Mouse (Mus musculus): ENCODE measurements around the gene Acvr1c. TPM values are rescaled to one million over a fixed set of nuclear protein-coding genes. Genes with fewer than 3 reads are reported as not detected.

Gene Acvr1c
- total and polyA plus RNA-seq, 2 experiments from 2014 or later, result 0.31 to 0.53 TPM

- peak overlapping the region; percentile 75 for H3K4me2 ChIP-seq (ENCODE audit: low read depth, low read length)
- 0 out of 2 replicates have a peak overlapping the region, but pooled peaks have one; percentile 33 for H3K9ac ChIP-seq (replicated peaks; ENCODE audit: low read depth, low read length)
- no peaks in the 10 kb centered on the region for H3K9me3 ChIP-seq (replicated peaks; ENCODE audit: control insufficient read depth, low read length)
- peak overlapping the region; percentile 42 for H3K4me3 ChIP-seq (ENCODE audit: low read depth, low read length)
- no peaks in the 10 kb centered on the region for H3K27me3 ChIP-seq (ENCODE audit: control insufficient read depth, insufficient read depth, low read length)
- peak; percentile 61 for DNase-seq (ENCODE audit: low spot score)
- 12% methylated on average over 23 of the region's 23 CpGs for WGBS
- TF ChIP-seq CTCF (IDR thresholded peaks at IDR 0.05; ENCODE audit: low read depth) (peak; percentile 65), EP300 (IDR thresholded peaks at IDR 0.05; ENCODE audit: low read depth) (no peak)
- peak; percentile 41 for ATAC-seq (ENCODE audit: insufficient read depth, low read depth)
- no peak overlapping the region for H3K27ac ChIP-seq (ENCODE audit: low read depth)
- no peaks in the 10 kb centered on the region for H3K36me3 ChIP-seq (replicated peaks; ENCODE audit: control insufficient read depth, insufficient read depth, low read length)
- H3K4me1 ChIP-seq (ENCODE audit: control insufficient read depth, insufficient read depth), result 0 out of 2 replicates have a peak, but pooled peaks cover 4% of the 10 kb centered on the region
Observed at GRCm38 (mm10) chr2:58324118-58324901, 33.4 kb downstream of the Acvr1c start.

- WGBS, result 79% methylated on average over 6 of the region's 6 CpGs
- Histone ChIP-seq H3K9ac (replicated peaks; ENCODE audit: low read depth, low read length) (no peak overlapping the region), H3K27me3 (ENCODE audit: control insufficient read depth, insufficient read depth, low read length) (no peaks in the 10 kb centered on the region), H3K9me3 (replicated peaks; ENCODE audit: control insufficient read depth, low read length) (no peaks in the 10 kb centered on the region), H3K4me1 (ENCODE audit: control insufficient read depth, insufficient read depth) (0 out of 2 replicates have a peak, but pooled peaks cover 4% of the 10 kb centered on the region), H3K27ac (ENCODE audit: low read depth) (no peak overlapping the region), H3K4me2 (ENCODE audit: low read depth, low read length) (no peak overlapping the region), H3K4me3 (ENCODE audit: low read depth, low read length) (no peak overlapping the region), H3K36me3 (replicated peaks; ENCODE audit: control insufficient read depth, insufficient read depth, low read length) (no peaks in the 10 kb centered on the region)
- DNase-seq (ENCODE audit: low spot score) (no peak), ATAC-seq (ENCODE audit: insufficient read depth, low read depth) (no peak)
- TF ChIP-seq EP300 (IDR thresholded peaks at IDR 0.05; ENCODE audit: low read depth) (no peak), CTCF (IDR thresholded peaks at IDR 0.05; ENCODE audit: low read depth) (no peak)
Observed at GRCm38 (mm10) chr2:58323274-58323673, 34.4 kb downstream of the Acvr1c start.

GRCm38 (mm10) chr2:58316186-58316585 is 41.5 kb downstream of the Acvr1c start:
- no peaks in the 10 kb centered on the region for H3K27me3 ChIP-seq (ENCODE audit: control insufficient read depth, insufficient read depth, low read length)
- DNase-seq (ENCODE audit: low spot score), result no peak
- TF ChIP-seq CTCF (IDR thresholded peaks at IDR 0.05; ENCODE audit: low read depth) (no peak), EP300 (IDR thresholded peaks at IDR 0.05; ENCODE audit: low read depth) (no peak)
- H3K9ac ChIP-seq (replicated peaks; ENCODE audit: low read depth, low read length), result no peak overlapping the region
- no peak overlapping the region for H3K27ac ChIP-seq (ENCODE audit: low read depth)
- no peak overlapping the region for H3K4me2 ChIP-seq (ENCODE audit: low read depth, low read length)
- no peak overlapping the region for H3K4me3 ChIP-seq (ENCODE audit: low read depth, low read length)
- no peaks in the 10 kb centered on the region for H3K36me3 ChIP-seq (replicated peaks; ENCODE audit: control insufficient read depth, insufficient read depth, low read length)
- 82% methylated on average over 7 of the region's 7 CpGs for WGBS
- H3K4me1 ChIP-seq (ENCODE audit: control insufficient read depth, insufficient read depth), result no peaks in the 10 kb centered on the region
- H3K9me3 ChIP-seq (replicated peaks; ENCODE audit: control insufficient read depth, low read length), result no peaks in the 10 kb centered on the region
- no peak for ATAC-seq (ENCODE audit: insufficient read depth, low read depth)

GRCm38 (mm10) chr2:58309695-58310094 is 48.0 kb downstream of the Acvr1c start:
- 45% methylated on average over 3 of the region's 3 CpGs for WGBS
- H3K36me3 ChIP-seq (replicated peaks; ENCODE audit: control insufficient read depth, insufficient read depth, low read length), result no peaks in the 10 kb centered on the region
- no peaks in the 10 kb centered on the region for H3K27me3 ChIP-seq (ENCODE audit: control insufficient read depth, insufficient read depth, low read length)
- no peak overlapping the region for H3K27ac ChIP-seq (ENCODE audit: low read depth)
- DNase-seq (ENCODE audit: low spot score), result no peak
- H3K9me3 ChIP-seq (replicated peaks; ENCODE audit: control insufficient read depth, low read length), result no peaks in the 10 kb centered on the region
- no peak overlapping the region for H3K4me3 ChIP-seq (ENCODE audit: low read depth, low read length)
- H3K4me2 ChIP-seq (ENCODE audit: low read depth, low read length), result no peak overlapping the region
- H3K9ac ChIP-seq (replicated peaks; ENCODE audit: low read depth, low read length), result no peak overlapping the region
- H3K4me1 ChIP-seq (ENCODE audit: control insufficient read depth, insufficient read depth), result peaks cover 3% of the 10 kb centered on the region; the same call in 1 of the 2 replicates
- TF ChIP-seq EP300 (IDR thresholded peaks at IDR 0.05; ENCODE audit: low read depth) (no peak), CTCF (IDR thresholded peaks at IDR 0.05; ENCODE audit: low read depth) (no peak)
- no peak for ATAC-seq (ENCODE audit: insufficient read depth, low read depth)

- no peak for DNase-seq (ENCODE audit: low spot score)
- ATAC-seq (ENCODE audit: insufficient read depth, low read depth), result no peak
- H3K9me3 ChIP-seq (replicated peaks; ENCODE audit: control insufficient read depth, low read length), result no peaks in the 10 kb centered on the region
- H3K36me3 ChIP-seq (replicated peaks; ENCODE audit: control insufficient read depth, insufficient read depth, low read length), result no peaks in the 10 kb centered on the region
- no peak overlapping the region for H3K4me3 ChIP-seq (ENCODE audit: low read depth, low read length)
- H3K4me1 ChIP-seq (ENCODE audit: control insufficient read depth, insufficient read depth), result peaks cover 7% of the 10 kb centered on the region; the same call in 1 of the 2 replicates
- 77% methylated on average over 3 of the region's 3 CpGs for WGBS
- no peak overlapping the region for H3K4me2 ChIP-seq (ENCODE audit: low read depth, low read length)
- H3K9ac ChIP-seq (replicated peaks; ENCODE audit: low read depth, low read length), result no peak overlapping the region
- H3K27ac ChIP-seq (ENCODE audit: low read depth), result no peak overlapping the region
- H3K27me3 ChIP-seq (ENCODE audit: control insufficient read depth, insufficient read depth, low read length), result no peaks in the 10 kb centered on the region
- no peak for TF ChIP-seq CTCF (IDR thresholded peaks at IDR 0.05; ENCODE audit: low read depth)
- TF ChIP-seq EP300 (IDR thresholded peaks at IDR 0.05; ENCODE audit: low read depth), result no peak
Observed at GRCm38 (mm10) chr2:58304450-58304849, 53.2 kb downstream of the Acvr1c start.
